Mouse (Mus musculus) 3T3-L1 (cell line): Measurements from ENCODE around the gene Fbxo21.
A peak's percentile ranks its signal among the peaks of the same experiment; 100 is the strongest.

Experiments used
- DNase-seq: peaks from one replicate; pipeline ENCODE4 v3.0.0-alpha.2; 2015; ENCODE audit warnings: low read depth, low spot score

The Fbxo21 gene

DNA sequence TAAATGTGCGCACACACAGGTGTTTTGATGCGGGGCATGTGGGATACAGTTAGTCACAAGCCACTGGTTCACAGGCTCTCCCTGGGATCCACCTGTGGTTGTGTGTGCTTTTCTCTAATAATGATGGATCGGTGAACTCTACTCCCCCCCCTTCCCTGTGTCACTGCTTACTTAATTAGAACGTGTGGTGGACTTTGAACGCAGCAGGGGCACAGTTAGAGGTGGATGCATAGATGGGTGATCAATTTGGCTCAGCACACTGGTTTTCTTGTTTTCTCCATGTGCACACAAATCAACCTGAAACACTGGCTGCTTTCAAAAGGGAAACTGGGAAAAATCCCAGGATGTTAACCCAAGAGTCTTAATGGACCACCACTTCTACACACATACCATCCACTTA is 2.6 kb downstream of the Fbxo21 start:
- no peak for DNase-seq

DNA sequence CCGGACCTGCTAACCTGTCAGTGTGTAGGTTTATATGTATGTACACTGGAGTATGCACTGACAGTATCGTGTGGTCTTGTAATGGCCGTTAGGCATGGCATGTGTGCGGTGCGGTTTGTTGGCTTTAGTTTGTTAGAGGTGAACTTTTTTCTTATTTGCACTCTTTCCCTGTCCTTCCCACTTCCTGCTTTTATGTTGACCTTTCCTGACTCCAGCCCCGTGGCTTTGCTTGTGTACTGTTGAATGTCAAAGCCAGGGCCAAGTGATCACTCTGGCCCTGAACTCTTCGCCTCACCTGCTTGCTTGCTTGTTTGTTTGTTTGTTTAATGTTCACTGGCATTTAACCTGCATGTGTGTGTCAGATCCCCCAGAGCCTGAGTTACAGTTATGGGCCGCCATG is 4.4 kb downstream of the Fbxo21 start:
- DNase-seq, result no peak

DNA sequence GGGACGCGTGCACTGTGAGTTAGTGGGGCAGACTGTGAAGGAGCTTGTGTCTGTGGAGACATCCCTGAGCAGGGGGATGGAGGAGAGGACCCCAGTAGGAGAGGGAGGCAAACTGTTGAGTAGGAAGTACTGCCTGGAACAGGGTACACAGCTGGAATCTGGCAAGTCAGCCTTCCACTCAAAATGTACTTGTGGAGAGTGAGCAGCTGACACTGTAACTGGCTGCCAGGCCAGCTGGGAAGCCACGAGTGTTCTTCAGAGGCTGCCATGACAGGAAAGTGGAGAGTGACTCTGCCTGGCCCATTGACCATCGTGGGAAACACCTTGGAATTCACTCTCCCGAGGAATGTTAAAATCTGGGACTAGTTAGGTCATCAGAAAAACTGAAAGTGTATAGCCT is 5.4 kb downstream of the Fbxo21 start:
- no peak for DNase-seq

DNA sequence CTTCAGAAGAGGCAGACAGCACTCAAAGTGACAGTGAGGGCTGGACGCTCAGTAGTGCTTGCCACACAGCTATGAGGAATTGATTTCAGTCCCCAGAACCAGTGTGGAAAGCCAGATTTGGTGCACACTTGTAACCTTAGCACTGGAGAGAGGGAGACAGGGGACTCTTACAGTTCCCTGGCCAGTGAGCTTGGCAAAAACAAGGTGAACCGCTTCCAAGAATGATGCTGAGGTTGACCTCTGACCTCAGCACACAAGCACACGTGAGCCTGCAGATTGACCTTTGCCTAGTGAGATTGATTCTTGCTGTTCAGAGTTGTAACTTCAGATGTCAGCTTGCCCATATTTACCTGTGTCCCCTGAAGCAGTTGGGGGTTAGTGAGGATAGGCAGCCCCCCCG is 9.8 kb downstream of the Fbxo21 start:
- no peak for DNase-seq

DNA sequence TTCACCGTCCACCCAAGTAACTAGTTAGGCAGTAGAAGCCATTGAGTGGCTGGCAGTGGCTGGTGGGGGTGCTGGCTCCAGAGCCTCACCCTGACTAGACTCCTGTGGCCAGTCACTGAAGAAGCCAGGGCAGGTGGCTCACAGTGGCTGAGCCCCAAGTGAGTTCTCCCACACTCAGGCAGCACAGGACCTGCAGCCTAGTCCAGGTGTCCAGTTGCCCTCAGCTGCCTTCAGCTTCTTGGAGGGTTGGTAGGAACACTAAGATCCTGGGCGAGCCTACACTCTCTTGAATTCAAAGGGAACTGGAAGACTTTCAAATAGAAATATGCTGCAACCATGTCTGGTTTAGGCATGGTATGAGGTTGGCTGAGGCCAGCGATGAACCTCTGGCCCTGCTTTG is 11.4 kb downstream of the Fbxo21 start:
- no peak for DNase-seq

DNA sequence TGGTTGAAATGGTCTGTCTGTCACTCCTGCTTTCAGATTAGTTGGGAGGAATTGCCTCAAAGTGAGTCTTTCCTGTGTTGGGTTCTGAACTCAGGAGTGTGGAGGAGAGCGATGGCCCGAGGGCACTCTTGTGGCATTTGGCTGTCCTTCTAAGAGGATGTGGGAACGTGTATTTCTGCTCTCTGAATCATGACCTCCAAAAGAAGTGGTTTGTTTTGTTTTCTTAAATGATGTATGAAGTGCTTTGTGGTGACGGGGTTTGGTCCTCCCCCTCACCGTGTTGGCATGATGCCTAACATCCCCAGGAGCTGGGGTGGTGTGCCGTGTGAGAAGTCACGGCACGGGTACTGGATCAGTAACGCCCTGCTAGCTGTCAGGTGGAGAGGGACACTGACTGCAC is 11.8 kb downstream of the Fbxo21 start:
- peak; percentile 55 for DNase-seq

DNA sequence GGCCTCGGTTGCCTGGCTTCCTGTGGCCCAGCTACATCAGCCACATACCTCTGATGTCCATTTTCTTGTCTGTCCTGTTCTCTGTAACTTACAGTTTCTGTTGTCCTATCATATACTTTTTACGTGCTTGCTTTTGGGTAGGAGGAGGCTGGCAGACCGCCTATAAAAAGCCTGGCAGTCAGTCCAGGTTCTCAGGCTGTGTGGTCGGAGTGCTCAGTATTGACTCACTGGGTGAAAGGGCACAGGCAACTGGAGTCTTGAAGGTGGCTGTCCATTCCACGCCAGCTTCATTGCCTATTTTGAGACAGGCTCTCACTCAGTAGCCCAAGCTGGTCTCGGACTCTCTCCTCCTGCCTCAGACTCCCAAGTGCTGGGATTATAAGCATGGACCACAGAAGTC is 13.2 kb downstream of the Fbxo21 start:
- DNase-seq, result peak; percentile 75

DNA sequence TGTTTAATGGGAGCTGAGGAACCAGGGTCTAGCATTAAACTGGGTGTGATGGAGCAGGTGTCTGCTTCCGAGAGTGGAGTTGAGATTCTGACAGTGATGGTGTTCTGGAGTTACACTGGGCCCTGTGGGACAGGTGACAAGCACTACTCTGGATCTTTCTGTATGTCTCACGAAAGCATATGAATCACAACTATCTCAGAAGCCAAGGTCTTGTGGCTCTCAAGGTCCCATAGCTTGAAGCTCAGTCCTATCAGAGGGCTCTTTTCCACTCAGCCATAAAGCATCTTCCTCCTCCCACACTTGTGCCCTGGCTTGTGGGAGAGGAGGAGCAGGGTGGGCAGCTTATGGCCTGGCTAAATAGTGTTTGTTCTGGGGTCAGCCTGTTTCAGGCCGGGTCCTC is 14.4 kb downstream of the Fbxo21 start:
- no peak for DNase-seq

DNA sequence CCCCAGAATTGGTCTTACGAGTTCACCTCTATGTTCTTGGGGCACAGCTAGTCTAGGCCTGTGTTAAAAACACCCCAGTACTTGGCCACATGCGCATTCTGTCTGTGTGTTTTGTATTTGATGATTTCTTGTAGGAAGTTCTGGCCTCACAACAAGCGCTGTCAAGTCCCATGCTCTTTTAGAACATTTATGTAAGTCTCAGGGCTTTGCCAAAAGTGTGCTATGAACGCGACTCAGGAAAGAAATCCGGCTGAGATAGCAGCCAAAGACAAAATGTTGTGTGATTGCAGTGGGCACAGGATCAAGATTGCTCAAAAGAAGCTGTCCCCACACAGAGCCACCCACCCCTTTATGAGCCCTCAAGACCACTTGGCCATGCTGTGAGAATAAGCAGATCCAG is 17.0 kb downstream of the Fbxo21 start:
- DNase-seq, result no peak

DNA sequence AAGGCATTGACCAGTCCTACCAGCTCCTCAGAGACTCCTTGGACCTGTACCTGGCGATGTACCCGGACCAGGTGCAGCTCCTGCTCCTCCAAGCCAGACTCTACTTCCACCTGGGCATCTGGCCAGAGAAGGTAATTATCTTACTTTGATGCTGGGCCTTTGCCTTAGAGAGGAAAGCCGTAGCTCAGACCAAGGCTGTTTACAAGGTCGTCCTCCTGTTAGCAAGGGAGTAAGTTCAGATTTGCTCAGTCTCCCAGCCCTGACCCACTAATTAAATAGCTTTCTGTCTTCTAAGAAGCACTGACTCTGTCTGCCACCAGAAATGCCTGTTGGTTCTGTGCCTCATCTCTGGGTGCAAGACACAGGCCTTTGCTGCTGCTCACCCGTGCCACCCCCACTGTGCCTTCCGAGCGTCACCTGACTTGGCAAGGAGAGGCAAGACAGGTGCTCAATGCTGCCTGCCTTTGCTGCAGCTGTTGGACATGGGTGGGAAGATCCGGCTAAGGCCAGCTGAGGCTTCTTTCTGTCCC is 18.9 kb downstream of the Fbxo21 start:
- no peak for DNase-seq

DNA sequence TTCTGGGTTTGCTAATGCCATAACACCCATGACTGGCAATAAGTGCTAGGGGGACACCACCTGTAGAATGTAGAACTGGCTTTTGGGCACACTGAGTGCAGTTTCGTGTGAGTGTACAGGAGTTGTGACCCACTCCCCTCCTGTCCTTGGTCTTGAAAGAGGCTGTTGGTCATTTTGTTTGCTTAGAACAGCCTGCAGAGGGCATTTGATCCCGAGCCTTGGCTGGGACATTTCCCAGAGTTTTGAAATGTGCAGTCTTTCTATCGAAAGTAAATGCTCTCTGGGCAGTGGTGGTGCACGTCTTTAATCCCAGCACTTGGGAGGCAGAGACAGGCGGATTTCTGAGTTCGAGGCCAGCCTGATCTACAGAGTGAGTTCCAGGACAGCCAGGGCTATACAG is 19.4 kb downstream of the Fbxo21 start:
- no peak for DNase-seq

DNA sequence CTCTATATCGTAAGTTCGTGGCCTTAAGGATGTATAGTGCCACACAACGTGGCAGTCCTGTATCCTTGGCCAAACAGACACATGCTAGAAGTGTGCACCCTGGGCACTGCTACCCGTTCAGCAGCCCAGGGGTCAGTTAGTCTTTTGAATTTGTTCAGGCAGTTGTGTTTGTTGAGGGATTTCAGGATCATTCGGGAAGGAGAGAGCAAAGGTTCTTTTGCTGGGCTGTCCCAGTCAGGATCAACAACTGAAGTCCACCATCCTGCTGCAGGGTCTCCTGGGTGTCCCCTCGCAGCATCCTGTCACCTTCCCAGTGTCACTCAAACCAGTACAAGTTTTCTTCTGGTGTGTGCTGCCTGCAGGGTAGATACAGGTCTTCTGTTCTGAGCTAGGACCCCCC is 20.1 kb downstream of the Fbxo21 start:
- no peak for DNase-seq

DNA sequence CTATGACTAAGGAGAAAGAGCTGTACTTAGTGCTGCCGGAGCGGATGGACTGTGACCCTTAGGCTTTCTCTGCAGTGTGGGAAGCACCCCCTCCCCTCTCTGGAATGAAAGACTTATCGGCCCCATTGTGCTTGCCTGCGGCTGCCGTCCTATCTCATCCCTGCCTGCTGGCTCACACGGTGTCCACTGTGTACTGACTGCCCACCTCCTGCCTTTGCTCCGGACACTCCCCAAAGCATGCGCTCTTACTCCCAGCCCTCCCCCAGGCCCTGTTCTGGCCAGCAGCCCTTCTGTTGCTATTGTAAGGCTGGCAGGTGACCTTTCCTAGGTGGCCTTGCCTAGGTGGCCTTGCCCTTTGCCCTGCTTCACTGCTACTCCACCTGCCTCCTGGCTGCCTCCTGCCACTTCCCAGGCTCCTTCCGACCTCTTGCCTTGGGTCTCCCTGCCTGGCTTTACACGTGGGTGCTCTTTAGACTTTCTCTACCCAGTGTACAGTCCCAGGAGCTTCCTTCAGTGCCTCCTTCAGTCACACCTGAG is 21.0 kb downstream of the Fbxo21 start:
- DNase-seq, result no peak

DNA sequence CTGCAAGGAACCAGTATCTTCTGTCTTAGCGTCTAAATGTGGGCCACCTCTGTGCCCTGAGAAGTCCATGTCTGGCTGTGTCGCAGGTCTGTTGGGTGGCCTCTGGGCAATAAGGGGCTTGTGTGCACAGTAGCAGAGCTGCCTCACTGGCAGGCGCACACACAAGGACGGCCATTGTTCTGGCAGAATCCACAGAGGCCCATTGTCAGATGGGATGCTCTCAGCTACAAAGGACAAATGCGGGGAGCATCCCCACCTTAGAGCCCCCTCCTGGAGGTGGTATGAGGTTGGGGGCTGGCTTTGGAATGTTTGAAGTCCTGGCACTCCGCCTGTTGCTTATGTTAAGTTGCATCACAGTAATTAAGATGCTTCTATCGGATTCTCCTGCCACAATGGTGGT is 22.5 kb downstream of the Fbxo21 start:
- DNase-seq, result no peak

DNA sequence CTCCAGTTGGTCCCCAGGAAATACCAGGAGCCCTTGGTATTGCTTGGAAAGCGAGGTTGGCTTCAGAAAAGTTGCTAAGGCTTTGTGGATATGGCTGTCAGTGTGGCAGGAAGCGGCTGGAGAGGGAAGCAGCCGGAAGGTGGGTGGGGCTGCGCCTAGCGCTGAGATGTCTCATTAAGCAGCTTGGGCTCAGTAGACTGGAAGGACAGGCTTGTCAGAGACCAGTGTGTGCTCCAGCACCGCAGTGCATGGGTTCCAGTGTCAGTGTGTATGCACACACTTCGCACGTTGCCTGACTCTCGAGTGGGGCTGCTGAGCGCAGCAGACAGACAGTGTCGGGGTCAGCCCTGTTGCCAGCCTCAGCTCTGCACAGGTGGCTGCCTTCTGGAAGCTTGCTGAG is 23.1 kb downstream of the Fbxo21 start:
- DNase-seq, result no peak

DNA sequence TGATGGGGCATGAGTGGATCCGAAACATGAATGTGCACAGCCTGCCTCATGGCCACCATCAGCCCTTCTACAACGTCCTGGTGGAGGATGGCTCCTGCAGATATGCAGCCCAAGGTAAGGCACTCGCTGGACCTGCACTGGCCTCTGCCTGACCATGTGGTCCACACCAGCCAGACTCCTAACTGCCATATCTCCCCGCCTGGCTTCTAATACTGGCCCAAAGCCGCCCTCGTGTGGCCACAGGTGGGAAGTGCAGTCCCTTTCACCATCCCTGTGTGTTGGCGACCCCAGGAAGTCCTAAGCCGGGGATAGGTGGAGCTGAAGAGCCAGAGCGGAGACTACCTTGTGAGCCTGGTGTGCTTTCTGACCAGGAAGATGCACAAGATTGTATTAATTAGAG is 25.5 kb downstream of the Fbxo21 start:
- peak; percentile 81 for DNase-seq

DNA sequence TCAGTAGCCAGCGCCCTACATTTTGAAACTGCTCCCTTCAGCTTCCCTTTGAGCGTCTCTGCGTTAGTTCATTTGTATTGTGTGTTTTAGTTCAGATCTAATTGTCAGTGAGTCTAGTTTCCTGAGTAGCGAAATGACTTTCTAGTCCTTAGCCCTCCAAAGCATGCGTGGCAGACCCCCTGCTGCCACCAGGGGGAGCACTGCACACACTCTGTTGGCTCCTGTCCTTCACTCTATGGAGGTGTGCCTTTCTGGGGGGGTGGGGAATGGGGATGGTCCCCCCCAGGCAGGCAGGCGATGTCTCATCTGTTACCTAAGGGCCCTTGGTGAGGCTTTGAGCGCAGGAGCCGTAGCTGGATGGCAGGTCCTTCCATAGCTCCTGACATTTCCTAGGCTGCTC is 28.1 kb downstream of the Fbxo21 start:
- peak; percentile 72 for DNase-seq

DNA sequence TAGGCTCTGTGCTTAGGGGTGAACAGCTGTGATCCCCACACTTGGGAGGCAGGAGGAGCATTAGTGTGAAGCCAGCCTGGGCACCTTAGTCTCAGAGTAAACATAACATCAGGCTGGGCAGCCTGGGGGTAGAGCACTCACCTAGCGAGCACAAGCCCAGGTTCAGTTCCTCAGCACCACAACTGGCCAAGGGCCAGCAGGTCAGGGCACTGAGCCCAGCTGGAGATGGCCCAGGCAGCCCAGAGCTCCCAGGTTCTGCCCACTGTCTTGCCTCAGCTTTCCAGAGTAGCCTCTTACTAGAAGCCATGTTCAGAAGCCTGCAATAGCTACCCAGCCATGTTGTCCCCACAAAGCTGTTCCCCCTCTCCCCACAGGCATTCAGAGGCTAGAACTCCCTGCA is 29.2 kb downstream of the Fbxo21 start:
- no peak for DNase-seq

DNA sequence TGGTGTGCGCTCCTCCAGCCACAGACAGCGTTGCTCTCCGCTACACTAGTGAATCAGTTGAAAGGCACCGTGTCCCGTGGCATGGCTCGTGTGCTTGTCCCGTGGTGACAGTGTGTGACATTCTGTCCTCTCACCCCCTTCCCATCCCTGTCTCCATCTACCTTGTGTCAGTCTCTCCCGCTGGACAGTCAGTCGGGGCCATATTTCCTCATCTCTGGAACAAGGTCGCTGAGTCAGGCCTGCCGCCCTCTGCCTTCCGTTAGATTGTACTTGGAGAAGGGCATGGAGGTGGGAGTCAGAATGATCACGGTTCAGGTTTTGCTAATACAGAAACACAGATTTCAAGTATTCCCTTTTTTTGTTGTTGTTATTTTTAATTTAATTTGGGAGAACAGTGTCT is 31.8 kb downstream of the Fbxo21 start:
- no peak for DNase-seq

DNA sequence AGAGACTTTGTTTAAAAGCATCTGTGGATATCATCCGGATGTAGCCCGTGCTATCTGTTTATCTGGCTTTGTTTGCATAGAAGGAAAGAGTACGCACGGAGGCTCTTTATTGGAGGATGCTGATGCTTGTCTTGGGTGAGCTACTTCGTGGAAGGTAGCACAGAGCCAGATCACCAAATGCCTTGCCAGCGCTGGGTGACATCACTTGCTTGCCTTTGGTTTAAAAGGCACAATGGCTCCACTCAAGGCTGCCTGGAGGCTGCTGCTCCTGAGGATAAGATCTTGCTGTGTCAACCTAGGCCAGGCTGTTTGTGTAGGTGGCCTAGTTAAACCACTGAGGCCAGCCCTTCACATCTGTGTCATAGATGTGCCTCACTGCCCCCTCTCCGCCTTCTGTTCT is 34.3 kb downstream of the Fbxo21 start:
- no peak for DNase-seq

DNA sequence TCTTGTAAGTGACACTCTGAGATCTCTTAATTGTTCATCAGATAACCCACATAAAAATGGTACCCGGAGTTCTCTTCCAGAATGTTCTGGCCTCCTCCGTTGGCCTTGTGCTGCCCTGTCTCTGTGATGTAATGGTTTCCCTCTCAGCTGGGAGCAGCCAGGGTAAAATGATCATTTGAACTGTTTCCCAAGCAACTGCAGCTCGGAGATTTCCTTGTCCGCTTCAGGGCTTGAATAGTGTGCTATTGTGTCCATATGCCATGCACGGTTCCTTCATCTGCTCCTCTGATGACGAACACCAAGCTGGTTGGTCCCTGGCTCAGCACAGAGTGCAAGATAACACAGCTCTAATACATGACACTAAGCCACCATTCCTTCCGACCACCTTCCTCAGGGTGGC is 35.3 kb downstream of the Fbxo21 start:
- DNase-seq, result no peak

DNA sequence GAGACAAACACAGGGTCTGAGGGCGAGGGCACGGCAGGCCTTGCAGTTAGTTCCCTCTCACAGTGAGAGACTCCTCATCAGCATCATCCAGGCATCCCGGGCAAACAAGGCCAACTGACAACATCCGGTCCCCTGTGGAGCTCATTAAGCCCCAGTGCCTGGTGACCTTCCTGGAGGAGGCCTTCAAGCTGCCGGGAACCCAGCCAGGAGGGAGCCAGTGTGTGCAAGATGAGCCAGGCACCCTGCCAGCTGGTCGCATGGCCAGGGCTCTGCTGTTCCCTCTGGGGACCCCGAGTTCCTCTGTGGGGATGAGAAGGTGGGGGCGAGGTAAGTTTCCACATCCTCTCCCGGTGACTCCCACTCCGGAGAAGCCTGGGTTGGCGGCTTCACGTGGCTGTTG is 38.5 kb downstream of the Fbxo21 start:
- peak; percentile 57 for DNase-seq

DNA sequence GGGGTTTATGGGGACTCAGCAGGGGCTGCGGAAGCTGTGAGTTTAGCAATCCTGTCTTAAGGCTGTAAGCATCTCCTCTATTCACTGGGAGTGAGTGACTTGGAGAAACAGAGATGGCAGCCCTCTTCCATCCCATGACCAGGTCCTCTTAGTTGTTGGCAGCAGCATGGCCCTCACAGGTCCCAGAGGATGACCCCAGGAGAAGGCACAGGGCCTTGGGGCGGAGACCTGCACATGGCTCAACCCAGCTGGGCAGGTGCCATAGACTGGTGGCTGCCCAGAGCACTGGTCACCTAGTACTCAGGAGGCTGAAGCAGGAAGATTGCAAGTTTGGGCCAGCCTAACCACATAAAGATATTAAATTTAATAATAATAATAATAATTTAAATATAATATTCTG is 39.1 kb downstream of the Fbxo21 start:
- DNase-seq, result no peak

DNA sequence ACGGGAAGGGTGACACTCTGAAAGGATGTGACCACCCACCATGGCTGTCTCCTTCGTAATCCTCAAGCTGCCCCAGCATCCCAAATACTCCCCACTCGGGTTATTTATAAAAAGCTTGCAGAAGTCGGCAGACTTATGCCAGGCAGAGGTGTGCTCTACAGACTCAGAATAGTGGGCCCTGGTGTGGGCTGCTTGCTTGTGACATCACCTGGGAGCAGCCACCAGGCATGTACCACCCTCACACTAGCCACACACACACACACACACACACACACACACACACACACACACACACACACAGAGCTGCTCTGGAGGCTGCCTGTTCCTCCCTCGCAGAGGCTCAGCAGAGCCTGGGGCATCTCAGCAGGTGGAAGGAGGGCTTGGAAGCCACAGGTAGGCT is 41.0 kb downstream of the Fbxo21 start:
- no peak for DNase-seq
